Mouse (Mus musculus) thymus, postnatal 14 days (tissue): ENCODE measurements around the gene Dnaja3.
A peak's percentile ranks its signal among the peaks of the same experiment; 100 is the strongest.

ENCODE experiments used
- DNase-seq: peaks from one replicate; pipeline ENCODE4 v3.0.0; 2021

Dnaja3 gene

GRCm38 (mm10) chr16:4607818-4608531, 31.8 kb upstream of the Dnaja3 start:
- DNase-seq: peak; percentile 89

DNA sequence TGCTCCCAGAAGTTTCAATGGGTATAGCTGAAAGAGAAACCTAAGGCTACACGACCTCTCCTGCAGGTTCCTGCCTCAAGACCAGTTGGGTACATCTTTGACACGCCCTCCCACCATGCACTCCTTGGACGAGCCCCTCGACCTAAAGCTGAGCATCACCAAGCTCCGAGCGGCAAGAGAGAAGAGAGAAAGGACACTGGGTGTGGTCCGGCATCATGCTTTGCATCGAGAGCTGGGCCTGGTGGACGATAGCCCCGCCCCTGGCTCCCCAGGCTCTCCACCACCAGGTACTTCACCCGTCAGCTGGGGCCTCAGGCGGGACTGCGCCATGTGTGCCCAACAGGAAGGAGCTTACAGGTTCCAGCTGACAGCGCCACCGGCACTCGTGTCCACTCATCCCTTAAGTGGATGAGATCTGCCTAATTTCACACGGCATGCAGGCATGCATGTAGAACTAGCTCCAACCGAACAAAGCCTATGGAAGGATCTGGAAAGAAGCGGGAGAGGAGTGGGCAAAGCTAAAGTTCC, 31.2 kb upstream of the Dnaja3 start:
- DNase-seq: no peak

DNA sequence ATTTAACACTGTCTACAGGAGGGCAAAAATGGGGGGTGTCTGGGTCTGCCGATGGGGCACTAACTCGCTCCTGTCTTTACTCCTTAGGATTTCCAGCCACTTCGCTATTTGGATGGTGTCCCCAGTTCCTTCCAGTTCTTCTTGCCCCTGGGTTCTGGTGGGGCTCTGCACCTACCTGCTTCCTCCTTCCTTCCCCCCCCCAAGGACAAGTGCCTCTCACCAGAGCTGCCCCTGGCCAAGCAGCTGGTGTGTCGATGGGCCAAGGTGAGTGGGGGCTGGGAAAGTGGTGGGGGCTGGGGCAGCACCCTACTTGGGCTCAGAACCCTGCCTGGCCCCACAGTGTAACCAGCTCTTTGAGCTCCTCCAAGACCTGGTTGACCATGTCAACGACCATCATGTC, 28.6 kb upstream of the Dnaja3 start:
- no peak for DNase-seq

DNA sequence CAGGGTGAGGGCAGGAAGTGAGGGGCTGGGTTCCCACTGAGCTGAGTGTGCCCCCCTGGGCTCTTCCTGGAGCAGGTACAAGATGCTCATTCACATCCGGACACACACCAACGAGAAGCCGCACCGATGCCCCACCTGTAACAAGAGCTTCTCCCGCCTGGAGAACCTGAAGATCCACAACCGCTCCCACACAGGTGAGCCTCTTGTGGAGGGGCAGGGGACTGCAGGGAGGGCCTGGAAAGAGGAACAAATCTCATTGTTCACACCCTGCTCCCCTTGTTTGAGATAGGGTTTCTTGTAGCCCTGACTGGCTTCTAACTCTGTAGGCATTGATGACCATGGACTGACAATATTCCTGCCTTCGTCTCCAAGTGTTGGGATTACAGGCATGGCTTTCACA, 28.1 kb upstream of the Dnaja3 start:
- no peak for DNase-seq

DNA sequence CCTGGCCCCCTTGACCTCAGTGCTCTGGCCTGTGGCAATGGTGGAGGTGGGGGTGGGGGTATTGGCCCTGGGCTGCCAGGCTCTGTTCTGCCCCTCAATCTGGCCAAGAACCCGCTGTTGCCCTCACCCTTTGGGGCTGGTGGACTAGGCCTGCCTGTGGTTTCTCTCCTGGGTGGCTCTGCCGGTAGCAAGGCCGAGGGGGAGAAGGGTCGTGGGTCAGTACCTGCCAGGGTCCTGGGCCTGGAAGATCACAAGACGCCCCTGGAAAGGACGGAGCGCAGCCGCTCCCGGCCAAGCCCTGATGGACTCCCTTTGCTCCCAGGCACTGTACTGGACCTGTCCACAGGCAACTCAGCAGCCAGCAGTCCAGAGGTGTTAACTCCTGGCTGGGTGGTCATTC, 26.1 kb upstream of the Dnaja3 start:
- no peak for DNase-seq

DNA sequence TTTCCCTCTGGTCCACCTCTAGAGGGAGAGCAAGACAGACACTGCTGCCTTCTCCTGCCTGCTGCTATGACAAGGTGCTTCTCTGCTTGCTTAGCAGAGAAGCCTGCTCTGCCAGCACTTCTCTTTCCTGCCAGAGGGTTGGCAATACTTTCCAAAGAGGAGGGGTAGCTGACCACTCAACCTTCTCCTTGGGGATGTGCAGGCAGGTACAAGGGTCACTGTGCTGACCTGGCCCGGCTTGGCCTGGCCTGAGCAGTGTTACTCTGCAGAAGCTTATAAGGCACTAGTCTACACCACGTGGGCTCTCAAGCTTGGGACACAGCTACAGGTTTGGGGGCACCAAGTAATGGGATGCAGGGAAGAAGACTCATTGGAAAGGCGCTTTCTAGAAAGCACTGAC, 25.1 kb upstream of the Dnaja3 start:
- no peak for DNase-seq

DNA sequence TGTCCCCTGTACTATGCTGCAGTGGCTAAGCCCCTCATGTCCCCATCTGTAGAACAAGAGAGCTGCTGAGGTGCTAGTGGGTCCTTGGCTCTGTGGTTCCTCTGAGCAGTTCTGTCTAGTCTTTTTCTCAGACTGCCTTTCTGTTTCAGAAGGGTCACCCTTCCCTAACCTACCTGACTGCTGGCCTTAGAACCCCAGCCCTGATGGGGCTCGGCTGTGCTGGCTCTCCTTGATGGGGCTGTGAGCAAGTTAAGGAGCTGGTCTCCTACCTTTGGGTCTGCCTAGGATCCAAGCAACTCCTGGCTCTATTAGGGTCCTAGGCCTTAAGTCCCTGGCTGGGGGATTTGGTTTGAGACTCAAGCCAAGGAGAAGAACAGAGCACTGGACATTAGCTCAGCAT, 24.5 kb upstream of the Dnaja3 start:
- DNase-seq: no peak

GRCm38 (mm10) chr16:4616829-4617228, 23.0 kb upstream of the Dnaja3 start:
- no peak for DNase-seq

DNA sequence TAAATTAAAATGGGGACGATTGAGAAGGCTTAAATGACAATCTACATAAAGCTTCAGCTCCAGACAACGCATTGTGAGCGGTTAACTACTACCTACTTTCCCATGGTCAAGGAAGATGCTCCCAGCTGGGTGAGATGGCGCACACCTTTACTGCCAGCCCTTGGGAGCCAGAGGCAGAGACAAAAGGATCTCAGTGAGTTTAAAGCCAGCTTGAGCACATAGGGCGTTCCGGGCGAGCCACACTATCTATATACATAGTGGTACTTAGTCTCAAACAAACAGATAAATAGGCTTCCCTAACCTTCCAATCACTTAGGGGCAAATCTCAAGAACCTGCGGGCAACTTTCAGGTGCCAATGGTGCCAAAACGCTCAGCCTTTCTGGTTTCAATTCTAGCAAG, 15.7 kb upstream of the Dnaja3 start:
- no peak for DNase-seq

- DNase-seq: peak; percentile 90
Measured at GRCm38 (mm10) chr16:4624481-4625110, 15.2 kb upstream of the Dnaja3 start, which contains the start of gene Pam16. Gene Pam16 (minus strand): TSS chr16:4624988.

GRCm38 (mm10) chr16:4627105-4627504, 12.7 kb upstream of the Dnaja3 start:
- peak; percentile 4 for DNase-seq

DNA sequence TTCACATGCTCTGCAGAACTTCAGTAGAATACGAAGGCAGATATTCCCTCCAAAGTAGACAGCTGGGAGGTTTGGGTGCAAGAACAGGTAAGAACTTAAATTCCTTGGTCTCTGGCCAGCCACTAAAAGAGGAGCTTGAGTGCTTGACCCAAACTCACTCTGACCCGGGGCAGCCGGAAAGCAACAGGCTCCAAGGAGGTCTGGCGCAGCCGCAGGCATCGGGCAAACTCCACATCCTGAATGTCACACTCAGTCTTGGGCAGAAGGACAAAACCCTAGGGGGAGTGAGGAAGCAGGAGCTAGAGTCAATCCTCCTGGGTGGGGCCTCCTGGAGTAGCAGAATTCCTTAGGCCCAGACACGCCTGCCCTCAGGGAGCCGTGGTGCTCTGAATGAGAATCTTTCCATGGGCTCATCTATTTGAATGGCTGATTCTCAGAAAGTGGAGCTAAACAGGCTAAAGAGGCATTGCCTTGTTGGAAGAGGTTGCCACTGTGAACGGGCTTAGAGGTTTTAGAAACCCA, 10.8 kb upstream of the Dnaja3 start:
- DNase-seq: no peak

- peak; percentile 87 for DNase-seq
Measured at GRCm38 (mm10) chr16:4629950-4630349, 9.8 kb upstream of the Dnaja3 start.

GRCm38 (mm10) chr16:4632050-4632449, 7.7 kb upstream of the Dnaja3 start:
- peak; percentile 30 for DNase-seq

DNA sequence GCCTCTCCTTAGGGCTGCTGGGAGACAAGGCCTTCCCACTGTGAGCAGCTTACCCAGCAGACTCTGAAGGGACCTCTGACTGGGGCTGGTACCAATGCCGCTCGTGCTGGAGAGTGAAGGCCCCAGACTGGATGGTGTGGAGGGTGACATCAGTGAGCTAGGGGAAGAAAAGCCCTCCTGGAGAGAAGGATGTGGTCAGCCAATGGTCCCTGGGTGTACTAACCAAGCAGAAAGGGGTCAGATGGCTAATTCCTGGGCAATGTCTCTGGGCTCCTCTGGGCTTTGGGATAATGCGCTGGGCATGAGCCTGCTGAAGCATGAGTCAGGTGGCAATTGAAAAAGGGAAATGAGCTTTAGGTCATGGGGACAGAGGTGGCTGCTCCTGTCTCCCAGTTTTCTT, 6.1 kb upstream of the Dnaja3 start:
- no peak for DNase-seq

GRCm38 (mm10) chr16:4634681-4635080, 5.1 kb upstream of the Dnaja3 start:
- no peak for DNase-seq

DNA sequence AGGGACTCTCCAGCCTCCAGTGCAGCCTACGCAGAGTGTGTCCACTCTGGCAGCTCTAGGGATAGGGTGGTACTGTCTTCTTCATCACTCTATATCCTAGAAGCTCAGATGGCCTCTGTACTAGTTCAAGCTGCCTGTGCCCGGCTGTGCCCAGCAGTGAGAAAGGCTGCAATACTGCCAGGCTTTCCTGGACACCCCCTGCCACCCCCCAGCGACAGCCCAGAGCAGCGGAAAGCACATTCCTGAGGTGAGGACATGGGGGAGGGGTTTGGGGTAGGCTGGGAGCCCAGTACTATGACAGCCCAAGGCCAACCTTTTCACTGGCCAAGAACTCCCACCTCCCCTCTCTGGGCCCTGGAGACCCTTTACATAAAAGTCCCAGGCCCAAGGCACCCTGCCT, 4.0 kb upstream of the Dnaja3 start:
- no peak for DNase-seq

DNA sequence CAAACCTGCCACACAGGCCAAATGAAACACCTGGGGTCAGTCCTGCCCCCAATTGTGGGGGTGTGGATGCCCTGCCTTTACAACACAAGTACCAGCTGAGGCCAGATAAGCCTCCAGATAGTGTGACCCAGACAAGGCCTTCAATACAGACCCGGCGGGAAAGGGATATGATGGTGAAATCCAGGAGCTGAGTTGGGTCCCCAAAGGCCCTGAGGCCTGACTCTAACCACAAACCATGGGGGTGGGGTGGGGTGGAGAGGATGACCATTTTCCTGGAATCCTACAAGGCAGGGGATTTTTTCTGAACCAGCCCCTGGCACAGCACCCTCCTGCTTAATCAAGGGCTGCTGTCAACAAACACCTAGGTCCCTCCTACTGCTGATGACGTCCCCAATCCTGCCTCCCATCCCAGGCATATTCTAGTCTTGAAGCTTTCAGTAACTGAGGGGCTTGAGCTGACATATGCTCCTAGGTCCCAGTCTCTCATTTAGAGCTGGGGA, 848 bp upstream of the Dnaja3 start:
- DNase-seq: no peak

DNA sequence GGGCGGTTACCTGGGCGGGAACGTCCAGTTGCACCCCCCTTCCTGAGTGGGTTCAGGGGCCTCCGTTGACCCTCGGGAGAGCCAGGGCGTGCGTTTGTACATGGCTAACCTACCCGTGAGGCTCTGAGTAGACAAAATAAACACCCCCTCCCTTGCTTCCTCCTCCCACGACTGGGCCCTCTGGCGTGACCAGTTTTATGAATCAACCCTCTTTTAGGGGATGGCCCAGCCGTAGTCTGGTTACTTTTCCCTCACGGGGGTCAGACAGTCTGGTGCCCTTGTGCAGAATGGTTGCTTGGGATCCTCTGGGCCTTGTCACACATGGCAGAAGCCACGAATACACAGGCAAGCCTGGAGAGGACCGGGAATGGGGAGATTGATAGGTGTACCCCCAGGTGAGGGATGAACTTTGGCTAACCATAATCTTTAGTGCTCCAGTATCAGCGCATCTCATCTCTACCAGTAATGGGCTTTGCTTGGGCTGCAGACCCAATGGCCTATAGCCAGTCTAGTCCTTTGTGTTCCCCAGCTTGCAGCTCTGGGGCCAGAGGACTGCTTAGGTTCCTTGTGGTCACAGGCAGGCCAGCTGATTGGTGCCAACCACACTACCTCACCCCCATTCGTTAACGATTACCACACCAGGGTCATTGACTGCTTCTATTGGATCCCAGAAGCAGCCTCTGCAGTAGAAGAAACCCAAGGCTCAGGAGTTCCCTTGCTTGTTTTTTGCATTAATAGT, 647 bp downstream of the Dnaja3 start:
- DNase-seq: no peak

GRCm38 (mm10) chr16:4641119-4641838, 1.5 kb downstream of the Dnaja3 start:
- DNase-seq: no peak

DNA sequence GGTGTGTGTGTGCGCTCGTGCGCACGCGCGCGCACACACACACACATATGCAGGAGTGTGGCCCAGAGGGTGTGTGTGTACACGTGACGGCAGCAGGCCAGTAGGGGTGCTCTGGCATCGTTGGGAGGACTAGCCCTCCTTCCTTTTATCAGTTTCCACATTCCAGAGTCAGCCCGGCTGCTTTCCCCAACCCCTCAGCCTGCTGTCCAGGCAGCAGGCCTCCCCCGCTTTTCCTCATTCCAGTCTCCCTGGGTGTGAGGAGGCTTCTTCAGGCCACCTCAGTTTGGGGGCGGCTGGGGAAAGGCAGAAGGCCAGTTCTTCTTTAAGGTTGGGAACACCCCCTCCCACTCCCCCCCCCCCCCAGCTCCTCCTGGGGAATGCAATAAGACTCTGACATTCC, 2.4 kb downstream of the Dnaja3 start:
- no peak for DNase-seq

DNA sequence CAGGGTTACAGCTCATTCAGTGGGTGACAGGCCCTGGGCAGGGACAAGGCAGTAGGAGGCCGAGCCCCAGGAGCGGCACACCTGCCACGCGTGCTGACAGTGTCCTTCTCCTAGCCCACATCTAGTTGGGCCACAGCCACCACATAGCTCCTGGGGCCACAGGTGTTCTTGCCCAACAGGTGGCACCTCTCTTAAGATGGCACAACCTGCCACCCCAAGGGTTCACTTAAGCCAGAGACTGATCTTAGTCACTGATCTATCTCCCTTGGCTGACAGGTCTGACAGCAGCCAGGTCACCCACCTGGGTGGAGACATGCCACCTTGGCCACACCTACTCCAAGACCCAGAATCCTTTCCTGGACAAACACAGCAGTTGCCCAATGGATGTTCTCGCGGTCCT, 3.1 kb downstream of the Dnaja3 start:
- DNase-seq: no peak
